Mouse (Mus musculus) heart, postnatal 36 days (tissue): ENCODE results near the gene Ccdc73. TPM values are rescaled to one million over a fixed set of nuclear protein-coding genes. Genes with fewer than 3 reads are reported as not detected.
"Not testable (repeated sequence)": the region's sequence is repeated elsewhere in the genome, so short reads cannot be mapped to it uniquely, and the experiment has no call there.

Experiments
- DNase-seq, 2 experiments: peaks; one replicate each; pipeline ENCODE4 v3.0.0; 2021 to 2022
- intact Hi-C: fragments of 180-260 bp; cut with DNase I; formaldehyde crosslinking; loops from one replicate; pipeline ENCODE4 v1.15.1; 2025
- total RNA-seq, 2 experiments: library from RNA; stranded (reverse); gene quantifications; 2 replicates each; pipeline ENCODE4 v1.2.3; 2021

Ccdc73 gene
- total RNA-seq = 1 to 10 TPM; 3.1 to 4.8 TPM

GRCm38 (mm10) chr2:104867282-104867855, at the start of gene Ccdc73:
Gene Ccdc73, plus strand, starts transcription at chr2:104867805.
- intact Hi-C loops = no loop called here
- DNase-seq = no peak

GRCm38 (mm10) chr2:104818763-104819162, 48.8 kb upstream of the Ccdc73 start:
- not testable (repeated sequence) for DNase-seq
- intact Hi-C loops = loop anchor here (10.0 kb wide), 2 partner anchors 324 to 576 kb away; partner anchors contain the start of genes Hipk3 and Rcn1

GRCm38 (mm10) chr2:104826191-104826590, 41.4 kb upstream of the Ccdc73 start:
- intact Hi-C loops = no loop called here
- DNase-seq = no peak

- intact Hi-C loops = no loop called here
- DNase-seq = no peak
Observed at GRCm38 (mm10) chr2:104832486-104832885, 35.1 kb upstream of the Ccdc73 start.

GRCm38 (mm10) chr2:104840974-104841373, 26.6 kb upstream of the Ccdc73 start:
- no peak for DNase-seq
- intact Hi-C loops = no loop called here

- no peak for DNase-seq
- intact Hi-C loops = no loop called here
Observed at GRCm38 (mm10) chr2:104841736-104842135, 25.9 kb upstream of the Ccdc73 start.

GRCm38 (mm10) chr2:104842559-104842958, 25.0 kb upstream of the Ccdc73 start:
- intact Hi-C loops = no loop called here
- DNase-seq = no peak

- intact Hi-C loops = loop anchor here (5.0 kb wide), 1 partner anchor 385 kb away; no protein-coding TSS in a partner anchor
- DNase-seq = no peak
Observed at GRCm38 (mm10) chr2:104846638-104847414, 20.8 kb upstream of the Ccdc73 start.

- intact Hi-C loops = loop anchor here (2.0 to 5.0 kb wide), 2 partner anchors 31 to 385 kb away; partner anchors contain the start of gene Qser1
Observed at GRCm38 (mm10) chr2:104847645-104848044, 20.0 kb upstream of the Ccdc73 start.

GRCm38 (mm10) chr2:104848235-104849161, 19.1 kb upstream of the Ccdc73 start:
- intact Hi-C loops = loop anchor here (2.0 to 5.0 kb wide), 2 partner anchors 32 to 384 kb away; partner anchors contain the start of gene Qser1

More at GRCm38 (mm10) chr2:104847645-104848044, 20.0 kb upstream of the Ccdc73 start:
- DNase-seq = no peak

GRCm38 (mm10) chr2:104849276-104849990, 18.2 kb upstream of the Ccdc73 start, which contains the start of gene Prrg4:
Gene Prrg4, minus strand, starts transcription at chr2:104849876.
- intact Hi-C loops = loop anchor here (2.0 to 5.0 kb wide), 2 partner anchors 33 to 383 kb away; partner anchors contain the start of gene Qser1
- peak; percentile 61 to 66 for DNase-seq

More at GRCm38 (mm10) chr2:104848235-104849161, 19.1 kb upstream of the Ccdc73 start:
- DNase-seq = peak in 1 of 2 experiments; percentile 8

GRCm38 (mm10) chr2:104849991-104850359, 17.6 kb upstream of the Ccdc73 start:
- intact Hi-C loops = loop anchor here (2.0 to 5.0 kb wide), 2 partner anchors 33 to 382 kb away; partner anchors contain the start of gene Qser1
- DNase-seq = no peak

- intact Hi-C loops = no loop called here
- DNase-seq = no peak
Observed at GRCm38 (mm10) chr2:104851686-104852085, 15.9 kb upstream of the Ccdc73 start.

GRCm38 (mm10) chr2:104852546-104852945, 15.1 kb upstream of the Ccdc73 start:
- intact Hi-C loops = no loop called here
- DNase-seq = no peak

GRCm38 (mm10) chr2:104854836-104855235, 12.8 kb upstream of the Ccdc73 start:
- intact Hi-C loops = no loop called here
- DNase-seq = no peak

GRCm38 (mm10) chr2:104855732-104856131, 11.9 kb upstream of the Ccdc73 start:
- intact Hi-C loops = no loop called here

GRCm38 (mm10) chr2:104856218-104856617, 11.4 kb upstream of the Ccdc73 start:
- intact Hi-C loops = no loop called here
- DNase-seq = no peak

More at GRCm38 (mm10) chr2:104855732-104856131, 11.9 kb upstream of the Ccdc73 start:
- DNase-seq = no peak

- DNase-seq, intact Hi-C loops: not testable (repeated sequence)
Observed at GRCm38 (mm10) chr2:104858083-104858482, 9.5 kb upstream of the Ccdc73 start.

GRCm38 (mm10) chr2:104859060-104859459, 8.5 kb upstream of the Ccdc73 start:
- intact Hi-C loops = no loop called here
- DNase-seq = no peak

- no peak for DNase-seq
- intact Hi-C loops = no loop called here
Observed at GRCm38 (mm10) chr2:104860426-104860825, 7.2 kb upstream of the Ccdc73 start.
